Mouse (Mus musculus) hindbrain, embryonic 14.5 days (tissue): ENCODE measurements at regions not wholly inside any gene's neighbourhood (a gene's known extent, or its start where the extent isn't known, plus 50 kb on each side); places are given as distances from the start of the nearest gene placed in this dataset.

ENCODE experiments used
- ATAC-seq: fragments of 200-750 bp; cut with Nextera tagmentation; 2 replicates; pipeline ENCODE4 v1.8.0; 2017; ENCODE audit warnings: moderate number of reproducible peaks, mild to moderate bottlenecking, moderate TSS enrichment, moderate library complexity; ENCODE audit not compliant: low FRiP score
- DNase-seq: peaks from one replicate; pipeline ENCODE4 v3.0.0-alpha.2; 2015; ENCODE audit warnings: low spot score
- H3K27ac ChIP-seq: fragments of 300-500 bp; sonication (generic); 2 replicates; pipeline ENCODE4 v1.5.1; 2014; ENCODE audit warnings: mild to moderate bottlenecking, moderate library complexity
- H3K27me3 ChIP-seq: fragments of 300-500 bp; sonication (generic); 2 replicates; pipeline ENCODE4 v1.6.1; 2014; ENCODE audit warnings: mild to moderate bottlenecking, low read length, mixed read lengths; ENCODE audit not compliant: control insufficient read depth, insufficient read depth
- H3K36me3 ChIP-seq: fragments of 300-500 bp; sonication (generic); replicated peaks from 2 replicates; pipeline ENCODE4 v1.6.1; 2014; ENCODE audit not compliant: control insufficient read depth, insufficient read depth
- H3K4me1 ChIP-seq: fragments of 300-500 bp; sonication (generic); replicated peaks from 2 replicates; pipeline ENCODE4 v1.6.1; 2014; ENCODE audit warnings: antibody characterized with exemption, low read length, mixed read lengths; ENCODE audit not compliant: control insufficient read depth, insufficient read depth
- H3K4me2 ChIP-seq: fragments of 300-500 bp; sonication (generic); replicated peaks from 2 replicates; pipeline ENCODE4 v1.6.1; 2014; ENCODE audit warnings: mild to moderate bottlenecking, moderate library complexity
- H3K4me3 ChIP-seq: fragments of 300-500 bp; sonication (generic); replicated peaks from 2 replicates; pipeline ENCODE4 v1.5.1; 2014; ENCODE audit warnings: mild to moderate bottlenecking, low read length
- H3K9ac ChIP-seq: fragments of 300-500 bp; sonication (generic); 2 replicates; pipeline ENCODE4 v1.6.1; 2014
- H3K9me3 ChIP-seq: fragments of 300-500 bp; sonication (generic); 2 replicates; pipeline ENCODE4 v1.6.1; 2016; ENCODE audit warnings: low read length; ENCODE audit not compliant: control insufficient read depth
- WGBS: fragments of 180-500 bp; shearing (Covaris S2); extraction: QIAGEN DNeasy Blood & Tissue Kit; methylation state at CpG from one replicate; pipeline ENCODE4 v1.1.7; 2014; 5-methylcytosine and 5-hydroxymethylcytosine counted together

DNA sequence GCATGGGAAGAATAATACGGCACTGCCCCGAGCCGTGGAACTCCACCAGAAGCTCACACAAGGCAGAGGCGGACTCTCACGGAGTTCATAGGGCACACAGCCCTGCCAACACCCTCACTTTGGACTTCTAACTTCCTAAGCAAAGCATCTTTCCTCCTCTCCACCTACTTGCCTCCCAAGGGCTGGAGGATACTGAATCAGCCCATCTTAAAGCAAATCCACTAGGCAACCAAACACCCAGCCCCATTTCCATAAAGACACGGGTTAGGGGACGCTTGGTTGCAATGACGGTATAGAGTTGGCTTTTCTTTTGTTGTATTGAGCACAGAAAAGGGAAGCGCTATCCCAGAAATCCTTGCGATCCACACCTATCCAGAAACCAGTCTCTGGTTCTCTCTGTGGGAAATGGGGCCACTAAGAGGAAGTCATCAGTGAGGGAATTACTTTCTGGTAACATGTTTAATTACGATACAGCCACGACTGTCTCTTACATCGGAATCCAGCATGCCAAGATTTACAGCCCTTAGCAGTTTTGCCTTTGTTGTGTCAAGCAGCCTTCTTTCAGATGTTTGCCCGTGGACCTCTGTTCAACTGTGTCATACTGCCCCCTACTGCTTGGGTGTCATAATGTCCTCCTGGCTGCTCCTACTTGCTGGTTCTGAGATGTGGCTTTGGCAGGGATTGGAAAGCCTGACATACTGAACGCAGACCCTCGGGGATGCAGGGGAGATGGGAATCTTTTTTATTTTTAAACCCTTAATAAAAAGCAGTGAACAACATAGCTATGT lies 110.4 kb downstream of the Sptssa start:
- DNase-seq (peak; percentile 87), ATAC-seq (peak; percentile 76)
- no peaks in the 10 kb centered on the region for H3K9me3 ChIP-seq
- no peaks in the 10 kb centered on the region for H3K27me3 ChIP-seq
- peak overlapping the region; percentile 28; the same call in 1 of the 2 replicates for H3K9ac ChIP-seq
- H3K4me3 ChIP-seq = no peak overlapping the region
- WGBS = 27% methylated on average over 16 of the region's 16 CpGs
- H3K36me3 ChIP-seq = no peaks in the 10 kb centered on the region
- no peak overlapping the region for H3K27ac ChIP-seq
- H3K4me1 ChIP-seq = no peaks in the 10 kb centered on the region
- peak overlapping the region; percentile 31 for H3K4me2 ChIP-seq

DNA sequence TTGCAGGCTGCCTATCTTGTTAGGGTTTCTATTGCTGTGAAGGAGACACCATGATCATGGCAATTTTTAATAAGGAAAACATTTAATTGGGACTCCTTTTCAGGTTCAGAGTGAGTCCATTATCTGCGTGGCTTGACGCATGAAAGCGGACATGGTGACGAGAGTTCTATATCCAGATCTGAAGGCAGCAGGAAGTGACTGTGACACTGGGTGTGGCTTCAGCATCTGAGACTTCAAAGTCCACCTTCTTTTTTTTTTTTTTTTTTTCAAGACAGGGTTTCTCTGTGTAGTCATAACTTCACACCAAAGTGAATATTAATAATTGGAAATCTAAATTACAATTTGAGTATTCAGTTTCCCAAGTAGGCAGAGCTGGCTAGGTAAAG lies 118.1 kb downstream of the Sptssa start:
- no peak for ATAC-seq
- Histone ChIP-seq H3K9me3 (no peaks in the 10 kb centered on the region), H3K27me3 (no peaks in the 10 kb centered on the region), H3K4me1 (peaks cover 12% of the 10 kb centered on the region; the same call in 1 of the 2 replicates), H3K36me3 (no peaks in the 10 kb centered on the region), H3K27ac (no peak overlapping the region), H3K4me3 (no peak overlapping the region), H3K9ac (no peak overlapping the region), H3K4me2 (no peak overlapping the region)
- no peak for DNase-seq
- WGBS = 91% methylated on average over 4 of the region's 4 CpGs

DNA sequence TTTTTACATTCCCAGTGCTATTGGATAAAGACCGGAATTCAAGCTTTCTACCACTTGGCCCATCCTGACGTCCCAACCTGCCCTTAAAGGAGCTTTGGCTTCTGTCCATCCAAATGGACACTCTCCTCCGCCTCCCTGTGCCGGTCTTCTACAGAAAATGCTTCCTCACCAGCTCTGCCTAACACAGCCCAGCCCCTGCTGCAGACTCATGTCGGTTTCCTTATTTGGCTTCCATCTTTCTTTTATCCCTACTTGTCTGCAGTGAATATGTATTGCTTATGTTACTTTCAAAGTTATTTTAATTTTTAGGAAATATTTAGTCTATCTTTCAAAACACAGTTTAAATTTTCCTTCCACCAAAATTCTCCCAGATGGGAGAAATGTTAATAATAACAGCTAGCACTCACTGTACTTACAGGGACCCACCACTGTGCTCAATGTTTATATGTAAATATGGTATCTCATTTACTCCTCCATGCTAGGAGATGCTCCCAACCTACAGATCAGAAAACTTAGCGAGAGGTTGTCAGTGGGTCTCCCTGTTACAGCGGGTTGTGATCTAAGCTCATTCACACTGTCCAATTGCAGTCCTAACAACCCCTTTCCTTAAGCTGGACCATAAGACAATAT lies 118.6 kb downstream of the Sptssa start:
- no peak for DNase-seq
- H3K4me1 ChIP-seq = peaks cover 13% of the 10 kb centered on the region; the same call in 1 of the 2 replicates
- no peaks in the 10 kb centered on the region for H3K36me3 ChIP-seq
- no peak for ATAC-seq
- H3K4me3 ChIP-seq = no peak overlapping the region
- H3K27me3 ChIP-seq = no peaks in the 10 kb centered on the region
- H3K9me3 ChIP-seq = no peaks in the 10 kb centered on the region
- H3K4me2 ChIP-seq = no peak overlapping the region
- H3K9ac ChIP-seq = no peak overlapping the region
- WGBS = 87% methylated on average over 7 of the region's 7 CpGs
- H3K27ac ChIP-seq = no peak overlapping the region

DNA sequence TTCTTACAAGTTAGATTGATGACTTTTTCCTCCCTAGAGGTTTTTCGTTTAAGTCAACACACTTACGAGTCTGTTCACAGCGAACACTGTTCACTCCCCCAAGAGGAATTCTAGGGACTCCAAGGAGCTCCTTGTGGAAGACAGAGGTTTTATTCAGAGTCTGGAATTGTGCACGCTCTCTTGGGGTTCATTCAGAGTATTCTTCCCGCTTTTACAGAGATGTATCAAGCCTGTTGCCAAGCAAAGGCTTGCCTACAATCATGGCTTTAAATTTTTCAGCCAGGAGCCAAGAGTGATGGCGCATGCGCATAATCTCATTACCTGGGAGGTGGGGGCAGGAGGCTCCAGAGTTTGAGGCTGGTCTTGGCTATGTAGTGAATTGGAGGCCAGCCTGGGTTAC lies 119.4 kb downstream of the Sptssa start:
- Histone ChIP-seq H3K9me3 (no peaks in the 10 kb centered on the region), H3K36me3 (no peaks in the 10 kb centered on the region), H3K27me3 (no peaks in the 10 kb centered on the region), H3K4me3 (no peak overlapping the region), H3K4me2 (no peak overlapping the region), H3K27ac (no peak overlapping the region), H3K9ac (no peak overlapping the region), H3K4me1 (peaks cover 13% of the 10 kb centered on the region; the same call in 1 of the 2 replicates)
- DNase-seq = no peak
- WGBS = 51% methylated on average over 7 of the region's 7 CpGs
- no peak; the same call in 1 of the 2 replicates for ATAC-seq

DNA sequence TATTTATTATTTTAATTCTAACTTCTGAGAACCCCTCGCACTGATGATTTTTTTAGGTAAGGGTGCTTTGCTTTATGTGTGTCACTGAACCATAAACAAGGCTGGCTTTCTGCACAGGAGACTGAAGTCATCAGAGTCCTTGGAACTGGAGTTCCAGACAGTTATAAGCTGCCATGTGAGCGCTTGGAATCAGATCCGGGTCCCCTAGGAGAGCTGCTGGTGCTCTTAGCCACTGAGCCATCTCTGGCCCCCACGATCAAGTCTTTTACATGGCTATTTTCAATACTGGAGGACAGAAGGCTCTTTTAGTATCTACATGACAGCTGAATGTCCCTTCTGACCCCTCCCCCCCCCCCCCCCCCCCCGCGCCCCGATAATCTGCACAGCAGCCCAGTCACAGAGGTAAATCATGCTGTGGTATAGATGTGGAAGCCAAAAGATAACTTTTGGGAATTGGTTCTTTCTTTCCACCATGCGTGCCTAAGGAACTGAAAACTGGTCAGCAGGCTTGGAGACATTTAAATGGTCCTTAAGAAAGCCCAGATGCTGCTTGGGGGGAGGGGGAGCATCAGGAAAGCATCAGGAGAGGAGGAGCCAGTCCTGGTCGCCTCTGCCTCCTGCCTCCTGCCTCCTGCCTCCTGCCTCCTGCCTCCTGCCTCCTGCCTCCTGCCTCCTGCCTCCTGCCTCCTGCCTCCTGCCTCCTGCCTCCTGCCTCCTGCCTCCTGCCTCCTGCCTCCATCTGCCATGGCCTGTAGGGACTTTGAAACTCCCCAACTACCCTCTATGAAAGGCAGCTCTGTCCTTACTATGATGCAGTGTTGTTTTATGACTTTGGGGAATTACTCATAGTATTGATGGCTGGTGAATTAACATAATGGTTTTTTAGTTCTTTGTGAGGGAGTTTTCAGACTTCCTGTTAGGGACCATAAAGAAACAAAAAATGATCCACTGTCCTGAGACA lies 120.5 kb downstream of the Sptssa start:
- Histone ChIP-seq H3K27ac (no peak overlapping the region), H3K4me1 (peaks cover 13% of the 10 kb centered on the region; the same call in 1 of the 2 replicates), H3K4me3 (no peak overlapping the region), H3K9ac (no peak overlapping the region), H3K36me3 (no peaks in the 10 kb centered on the region), H3K4me2 (no peak overlapping the region), H3K27me3 (no peaks in the 10 kb centered on the region), H3K9me3 (no peaks in the 10 kb centered on the region)
- ATAC-seq = no peak
- DNase-seq = no peak
- WGBS = 39% methylated on average over 8 of the region's 9 CpGs

DNA sequence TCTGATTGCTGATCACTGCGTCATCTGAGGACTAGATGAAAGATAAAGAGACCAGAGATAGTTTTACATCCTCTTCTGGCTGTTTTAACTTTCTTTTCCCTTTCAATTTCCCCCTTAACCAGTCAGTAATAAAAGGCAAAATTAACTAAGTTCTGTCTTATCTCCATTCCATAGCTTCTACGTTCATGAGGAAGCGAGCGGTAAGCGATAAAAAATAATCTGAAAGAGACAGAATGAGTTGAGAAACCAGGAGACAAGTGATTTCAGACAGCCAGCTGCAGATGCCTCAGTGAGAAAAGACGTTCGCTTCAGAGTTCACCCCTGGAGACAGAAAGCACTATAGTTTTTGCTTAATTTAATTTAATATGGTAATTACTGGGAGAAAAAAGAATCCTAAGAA lies 121.5 kb downstream of the Sptssa start:
- Histone ChIP-seq H3K27me3 (no peaks in the 10 kb centered on the region), H3K4me2 (no peak overlapping the region), H3K4me1 (peaks cover 13% of the 10 kb centered on the region; the same call in 1 of the 2 replicates), H3K4me3 (no peak overlapping the region), H3K36me3 (no peaks in the 10 kb centered on the region), H3K9me3 (no peaks in the 10 kb centered on the region), H3K9ac (no peak overlapping the region), H3K27ac (no peak overlapping the region)
- DNase-seq (no peak), ATAC-seq (no peak)
- WGBS = 57% methylated on average over 7 of the region's 7 CpGs

DNA sequence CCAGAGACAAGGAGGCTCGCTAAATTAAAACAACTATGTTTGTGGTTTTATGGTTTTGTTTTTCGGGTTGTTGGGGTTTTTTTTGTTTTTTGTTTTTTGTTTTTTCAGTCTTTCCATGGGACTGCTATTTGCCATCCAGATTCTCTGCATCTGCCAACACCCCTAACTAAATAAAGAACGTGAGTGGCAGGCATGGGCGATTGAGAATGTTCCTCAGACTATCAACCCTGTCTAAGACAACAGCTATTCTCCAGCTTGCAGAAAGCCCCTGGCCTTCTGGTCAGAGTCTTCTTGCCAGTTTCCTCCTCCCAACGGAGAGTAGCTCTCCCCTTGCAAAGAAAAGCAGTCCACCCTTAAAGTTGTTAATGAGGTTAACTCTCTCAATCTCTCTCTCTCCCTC lies 123.2 kb downstream of the Sptssa start:
- H3K27ac ChIP-seq = no peak overlapping the region

DNA sequence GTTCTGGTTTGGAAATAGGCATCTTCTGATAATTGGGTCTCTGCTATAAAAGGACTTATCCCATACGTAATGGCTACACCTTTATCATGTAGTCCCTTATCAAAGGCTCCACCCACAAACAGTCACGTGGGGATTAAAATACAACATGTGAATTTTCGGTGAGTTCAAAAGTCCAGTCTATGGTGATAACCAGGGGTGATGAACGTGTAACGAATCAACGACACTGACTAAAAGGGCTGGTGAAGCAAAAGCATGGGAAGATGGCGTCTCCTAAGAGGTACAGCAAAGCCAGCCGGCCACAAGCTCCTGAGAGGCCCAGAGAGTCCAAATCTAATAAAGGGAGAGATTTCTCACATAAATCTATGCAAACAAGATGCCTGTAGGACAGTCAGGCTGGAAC lies 124.3 kb downstream of the Sptssa start:
- WGBS = 87% methylated on average over 8 of the region's 8 CpGs
- ATAC-seq = no peak

More for the DNA sequence above, 123.2 kb downstream of the Sptssa start:
- H3K4me2 ChIP-seq = no peak overlapping the region
- ATAC-seq = no peak
- WGBS = 49% methylated on average over 5 of the region's 5 CpGs
- no peaks in the 10 kb centered on the region for H3K9me3 ChIP-seq
- no peak for DNase-seq
- H3K9ac ChIP-seq = no peak overlapping the region
- H3K27me3 ChIP-seq = no peaks in the 10 kb centered on the region
- H3K4me3 ChIP-seq = no peak overlapping the region
- no peaks in the 10 kb centered on the region for H3K36me3 ChIP-seq
- H3K4me1 ChIP-seq = peaks cover 13% of the 10 kb centered on the region; the same call in 1 of the 2 replicates

DNA sequence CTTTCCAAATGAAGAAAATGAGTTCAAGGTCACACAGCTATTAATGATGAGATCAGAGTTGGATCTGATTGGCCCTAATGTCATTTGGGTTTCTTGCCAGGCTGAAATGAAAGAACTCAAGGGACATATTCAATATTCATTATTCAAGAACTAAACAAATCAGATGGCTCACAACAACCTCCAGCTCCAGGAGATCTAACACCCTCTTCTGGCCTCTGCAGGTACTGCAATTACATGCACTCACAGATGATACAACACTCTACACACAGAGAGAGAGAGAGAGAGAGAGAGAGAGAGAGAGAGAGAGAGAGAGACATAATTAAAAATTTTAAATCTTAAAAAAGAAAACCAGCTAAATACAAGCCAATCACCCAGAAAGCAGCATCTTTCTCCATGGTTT lies 128.3 kb downstream of the Sptssa start:
- 0 out of 2 replicates have a peak, but pooled peaks cover 5% of the 10 kb centered on the region for H3K9me3 ChIP-seq
- no peak overlapping the region for H3K9ac ChIP-seq
- H3K27ac ChIP-seq = no peak overlapping the region
- H3K4me3 ChIP-seq = no peak overlapping the region
- H3K36me3 ChIP-seq = no peaks in the 10 kb centered on the region
- no peaks in the 10 kb centered on the region for H3K27me3 ChIP-seq
- H3K4me2 ChIP-seq = no peak overlapping the region
- ATAC-seq (no peak), DNase-seq (no peak)
- no peaks in the 10 kb centered on the region for H3K4me1 ChIP-seq

More for the DNA sequence above, 124.3 kb downstream of the Sptssa start:
- H3K4me2 ChIP-seq = no peak overlapping the region
- no peak overlapping the region for H3K4me3 ChIP-seq
- peaks cover 13% of the 10 kb centered on the region; the same call in 1 of the 2 replicates for H3K4me1 ChIP-seq
- no peaks in the 10 kb centered on the region for H3K9me3 ChIP-seq
- H3K9ac ChIP-seq = no peak overlapping the region
- H3K27ac ChIP-seq = no peak overlapping the region
- DNase-seq = no peak
- no peaks in the 10 kb centered on the region for H3K36me3 ChIP-seq
- no peaks in the 10 kb centered on the region for H3K27me3 ChIP-seq
